Mouse (Mus musculus) cerebellum, postnatal 14 days (tissue): ENCODE measurements at regions not wholly inside any gene's neighbourhood (a gene's known extent, or its start where the extent isn't known, plus 50 kb on each side); places are given as distances from the start of the nearest gene placed in this dataset.

ENCODE experiments used
- DNase-seq, 2 experiments: peaks; one replicate each; pipeline ENCODE4 v3.0.0; 2021; ENCODE audit warnings: mixed read lengths in 2 of 2

DNA sequence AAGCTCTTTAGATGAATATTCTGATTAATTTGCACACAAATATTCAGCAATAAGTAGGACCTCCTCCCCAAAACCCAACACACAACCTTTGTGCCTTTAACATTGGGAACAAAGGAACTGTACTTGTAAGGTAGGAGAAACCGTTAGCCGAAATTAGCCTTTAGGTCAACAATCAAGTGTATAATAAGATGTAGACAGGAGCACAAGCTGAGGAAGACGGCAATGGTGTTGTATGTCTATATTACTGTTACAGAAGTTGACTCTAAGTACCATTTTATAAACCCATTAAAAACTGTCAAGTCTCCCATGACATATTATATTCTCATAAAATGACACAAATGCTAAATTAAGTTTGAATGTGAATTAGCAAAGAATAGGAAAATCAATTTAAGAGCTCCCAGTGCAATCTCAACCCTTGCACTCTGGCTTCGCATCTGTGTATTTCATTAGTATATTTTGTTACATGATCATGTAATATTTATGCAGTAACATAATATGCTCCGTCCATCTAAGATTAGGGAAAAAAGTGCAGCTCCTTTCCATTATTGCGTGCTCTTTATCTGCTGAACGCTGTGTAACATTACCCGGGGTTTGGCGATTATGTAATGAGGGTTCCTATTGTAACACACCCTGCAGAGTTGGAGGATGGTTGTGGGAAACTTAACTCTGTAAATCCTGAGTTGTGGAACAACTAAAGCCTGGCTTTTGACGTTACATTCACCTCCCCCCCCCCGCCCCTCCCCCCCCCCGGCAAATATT lies 510.3 kb upstream of the Cited2 start:
- peak in 1 of 2 experiments; percentile 32 for DNase-seq

DNA sequence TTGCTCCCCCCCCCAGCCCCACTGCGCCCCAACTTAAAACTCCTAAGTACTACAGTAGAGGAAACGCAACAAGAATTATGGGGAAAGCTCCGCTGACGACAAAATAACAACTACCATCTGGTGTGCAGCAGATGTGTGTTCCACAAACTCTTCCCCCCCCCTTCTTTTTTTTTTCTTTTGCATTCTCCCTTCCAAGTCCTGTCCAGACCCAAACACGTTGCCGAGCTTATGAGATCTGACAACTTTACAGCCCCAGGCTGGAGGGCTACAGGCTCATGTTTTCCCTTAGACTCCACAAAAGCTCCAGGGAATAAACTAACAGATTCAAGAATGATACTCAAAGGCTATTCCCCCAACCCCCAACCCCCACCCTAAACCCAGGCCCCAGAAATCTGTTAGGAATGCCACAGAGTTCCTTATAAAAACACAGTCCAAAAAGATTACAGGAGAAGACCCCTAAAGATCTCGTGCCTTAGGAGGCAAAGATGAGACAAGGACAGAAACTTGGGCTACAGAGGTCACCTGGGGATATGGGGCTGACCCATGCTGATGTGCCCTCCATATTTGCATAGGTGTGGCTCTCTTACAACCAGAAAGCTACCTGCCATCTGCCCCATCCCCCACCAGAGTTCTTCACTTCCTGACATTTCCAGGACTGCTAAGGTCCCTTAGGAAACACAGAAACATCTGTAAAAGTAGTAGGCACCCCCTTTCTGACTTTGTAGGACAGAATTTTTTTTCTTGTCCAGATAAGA lies 509.5 kb upstream of the Cited2 start:
- DNase-seq = no peak

DNA sequence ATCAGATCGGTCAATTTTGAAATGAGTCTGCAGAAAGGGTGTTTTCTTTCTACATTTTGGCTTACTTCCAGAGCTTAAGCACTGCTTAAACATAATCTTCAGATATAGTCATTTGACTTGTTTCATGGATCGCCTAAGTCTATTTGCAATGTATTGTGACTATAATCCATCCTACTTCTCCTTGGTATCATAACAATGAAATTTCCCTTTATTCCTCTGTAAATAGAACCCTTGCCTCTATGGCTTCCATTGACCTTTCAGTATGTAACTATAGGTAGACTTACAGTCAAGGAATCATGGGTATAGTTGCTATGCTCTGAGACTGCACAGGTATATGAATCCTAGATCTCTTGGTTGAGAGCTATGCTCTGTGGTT lies 509.0 kb upstream of the Cited2 start:
- DNase-seq = no peak

DNA sequence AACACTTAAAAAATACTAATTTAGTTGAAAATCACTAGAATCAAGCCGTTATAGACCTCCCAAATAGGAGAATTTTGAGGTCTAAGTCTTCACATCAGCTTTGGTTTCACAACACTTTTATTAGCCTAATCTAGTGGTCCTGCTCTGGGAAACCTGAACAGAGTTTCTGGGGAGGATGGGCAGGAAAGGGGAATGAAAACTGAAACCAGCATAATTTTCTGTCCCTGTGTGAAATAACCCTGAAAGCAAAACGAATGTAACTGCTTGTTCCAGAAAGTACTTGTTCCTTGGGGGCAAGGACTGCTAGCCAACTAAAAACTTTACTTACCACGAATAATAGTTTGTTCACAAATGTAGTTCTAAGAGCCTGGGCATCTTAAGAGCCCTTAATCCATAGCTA lies 508.0 kb upstream of the Cited2 start:
- DNase-seq = no peak

DNA sequence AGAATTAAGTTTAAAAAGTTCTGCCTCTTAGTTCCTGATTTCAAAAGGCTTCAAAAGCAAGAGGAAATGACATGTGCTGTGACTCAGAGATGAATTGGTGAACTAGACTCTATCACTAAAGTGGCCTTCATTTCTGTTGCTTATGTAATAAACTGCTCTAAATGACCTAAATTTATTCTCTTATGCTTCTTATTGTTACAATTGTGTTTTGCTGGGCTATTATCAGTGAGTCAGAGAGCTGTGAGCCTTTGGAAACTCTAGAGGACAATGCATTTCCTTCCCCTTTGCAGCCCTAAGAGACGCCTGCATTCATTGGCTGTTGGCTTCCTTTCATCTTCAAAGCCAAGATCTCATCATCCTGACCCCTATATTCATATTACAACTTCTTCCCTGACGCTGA lies 501.5 kb upstream of the Cited2 start:
- no peak for DNase-seq

DNA sequence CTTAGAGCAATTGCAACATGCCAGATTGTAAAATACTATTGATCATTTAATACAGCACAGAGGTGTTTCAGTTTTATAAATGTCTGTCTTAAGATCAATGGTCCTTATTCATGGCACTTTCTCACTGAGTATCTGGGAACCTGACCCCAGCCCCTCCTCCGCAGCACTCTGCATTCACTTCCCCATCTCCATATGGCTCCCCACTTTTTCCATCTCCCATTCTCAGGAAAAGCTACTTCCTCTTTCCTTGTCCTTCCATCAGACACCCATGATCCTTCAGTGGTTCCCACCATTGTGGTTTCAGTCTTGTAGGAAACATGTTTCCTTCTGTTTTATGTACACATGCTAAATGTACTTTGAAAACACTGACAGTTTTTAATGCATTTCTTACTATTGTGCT lies 497.3 kb upstream of the Cited2 start:
- no peak for DNase-seq

DNA sequence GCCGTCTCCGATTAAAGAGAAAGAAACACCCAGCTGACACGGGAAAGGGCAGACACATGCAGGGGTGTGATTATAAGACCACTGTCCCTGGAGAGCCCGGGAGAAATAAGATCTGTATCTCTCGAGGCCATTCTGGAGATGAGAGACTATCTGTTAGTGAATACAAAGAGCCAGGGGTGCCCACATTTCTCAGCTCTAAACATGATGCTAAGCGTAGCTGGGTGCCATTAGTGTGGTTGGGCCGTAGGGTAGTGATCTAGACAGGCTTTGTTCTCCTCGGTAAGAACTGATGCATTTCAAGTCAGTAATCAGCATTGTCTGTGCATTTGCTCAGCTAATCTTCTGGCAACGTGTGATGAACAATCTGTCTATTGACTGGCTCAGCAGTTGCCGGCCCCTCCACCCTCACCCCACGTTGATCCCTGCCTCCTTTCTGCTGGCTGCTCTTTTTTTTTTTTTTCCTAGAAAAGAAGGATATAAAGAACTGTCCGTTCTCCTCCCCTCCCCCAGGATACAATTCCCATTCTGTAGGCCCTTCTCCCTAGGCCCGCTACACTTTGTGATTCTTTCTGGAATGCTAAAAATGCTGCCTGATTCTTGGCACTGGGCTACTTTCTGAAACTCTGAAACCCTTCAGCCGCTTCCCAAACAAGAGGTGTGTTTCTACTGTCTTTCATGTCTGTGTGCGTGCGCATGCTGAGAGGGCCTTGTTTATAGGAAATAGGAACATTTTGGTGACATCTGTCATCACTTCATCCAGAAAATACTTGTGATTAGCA lies 492.8 kb upstream of the Cited2 start:
- DNase-seq = peak; percentile 28 to 57

DNA sequence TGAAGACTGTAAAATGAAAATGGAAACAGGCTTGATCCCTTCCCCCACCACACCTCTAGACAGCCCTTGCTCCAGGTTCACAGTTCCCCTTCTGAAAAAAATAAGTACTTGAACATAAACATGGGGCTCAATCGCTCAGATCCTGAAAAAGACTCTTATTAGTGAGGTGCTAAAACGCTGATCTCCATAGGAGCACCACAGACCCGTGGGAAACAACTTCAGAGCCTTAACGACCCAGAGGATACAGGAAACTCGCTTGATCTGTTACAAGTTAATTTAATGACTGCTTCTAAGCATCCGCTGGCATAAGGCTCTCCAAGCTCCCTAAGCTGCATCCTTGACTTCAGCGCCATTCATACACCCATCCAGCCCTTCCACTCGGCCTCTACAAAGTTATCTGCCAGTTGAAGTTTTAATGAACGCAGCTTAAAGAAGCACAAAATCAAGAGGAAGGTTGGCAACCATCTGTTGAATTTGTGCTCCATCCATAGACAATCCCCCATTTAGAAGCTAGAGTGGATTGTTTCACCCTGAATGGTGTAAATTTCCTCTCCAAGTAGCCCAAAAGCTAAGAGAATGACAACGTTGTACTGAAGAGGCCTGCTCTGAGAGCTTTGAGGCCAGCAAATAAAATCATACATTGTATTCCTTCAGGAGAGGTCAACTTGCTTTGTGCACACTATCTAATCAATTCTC lies 486.9 kb upstream of the Cited2 start:
- DNase-seq = no peak

DNA sequence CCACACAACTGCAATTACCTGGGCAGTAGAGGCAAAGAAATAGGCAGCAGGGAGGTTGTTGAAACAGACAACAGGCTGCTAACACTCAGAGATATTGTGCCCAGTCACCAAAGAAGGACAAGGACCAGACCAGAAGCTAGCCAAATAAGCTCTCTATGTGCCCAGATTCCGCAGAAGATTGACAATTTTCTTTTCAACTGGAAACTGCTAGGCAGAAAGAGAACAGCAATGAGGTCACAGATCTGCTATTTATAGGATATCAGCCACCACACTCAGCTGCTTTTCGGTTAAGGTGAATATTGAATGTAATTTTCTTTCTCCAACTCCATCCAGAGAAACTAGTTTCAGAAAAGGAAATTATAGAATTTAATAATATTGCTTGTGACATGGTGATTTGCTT lies 486.3 kb upstream of the Cited2 start:
- peak in 1 of 2 experiments; percentile 26 for DNase-seq

DNA sequence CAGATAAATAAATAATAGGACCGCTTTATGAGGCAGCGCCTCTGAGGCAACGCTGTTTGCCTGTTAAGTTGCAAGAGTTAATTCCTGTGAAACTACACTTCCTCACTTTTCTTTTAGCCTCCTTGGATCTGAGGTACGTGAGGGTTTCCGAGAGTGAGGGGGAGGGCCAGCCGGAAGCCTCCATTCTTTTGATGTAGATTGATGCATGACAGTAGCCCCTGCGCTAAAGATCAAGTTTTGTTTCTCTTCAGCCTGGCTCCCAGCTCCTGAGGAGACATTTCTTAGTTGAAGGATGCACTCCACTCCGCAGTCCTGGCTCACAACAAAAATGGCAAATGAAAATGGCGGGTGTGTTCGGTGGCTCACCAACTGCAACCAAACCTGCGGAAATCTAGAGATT lies 485.6 kb upstream of the Cited2 start:
- DNase-seq = no peak

DNA sequence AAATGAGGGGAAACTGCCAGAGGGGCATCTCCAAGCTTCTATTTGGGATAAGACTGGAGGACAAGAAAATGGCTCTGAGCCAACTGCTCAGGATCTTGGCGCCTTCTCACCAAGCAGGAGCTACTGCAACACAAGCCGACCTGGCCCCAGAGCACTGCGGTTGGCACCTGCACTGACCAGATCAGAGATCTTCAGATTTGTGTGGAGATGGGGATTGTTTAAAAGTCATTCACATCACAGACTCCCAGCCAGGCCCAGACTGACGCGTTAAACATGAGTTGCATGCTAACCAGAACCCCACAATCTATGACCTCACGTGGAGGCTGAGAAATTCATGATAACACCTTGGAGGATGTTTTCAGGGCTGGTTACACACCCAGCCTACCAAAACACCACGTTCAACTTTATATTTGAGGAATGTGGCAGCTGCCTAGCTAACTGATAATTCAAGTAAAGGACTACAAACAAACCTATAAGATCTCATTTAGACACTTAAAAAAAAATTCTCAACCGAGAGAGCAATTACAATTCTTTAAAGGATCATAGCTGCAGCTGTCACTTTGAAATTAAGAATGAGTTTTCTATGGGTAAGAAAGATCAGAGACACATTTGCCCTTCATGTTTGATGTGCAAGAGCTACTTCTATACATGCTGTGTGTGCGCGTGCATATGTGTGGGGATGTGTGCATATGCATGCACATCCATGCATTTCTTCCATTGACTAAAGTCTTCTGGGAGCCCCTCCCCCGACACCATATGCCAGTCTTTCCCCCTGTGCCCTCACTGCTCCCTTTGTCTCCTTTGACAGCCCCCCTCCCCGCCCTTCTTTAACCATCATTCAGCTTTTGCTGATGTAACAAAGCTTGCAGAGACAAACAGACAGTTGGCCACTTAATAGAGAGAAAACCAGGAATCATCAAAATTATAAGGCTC lies 484.8 kb upstream of the Cited2 start:
- peak; percentile 43 to 47 for DNase-seq

DNA sequence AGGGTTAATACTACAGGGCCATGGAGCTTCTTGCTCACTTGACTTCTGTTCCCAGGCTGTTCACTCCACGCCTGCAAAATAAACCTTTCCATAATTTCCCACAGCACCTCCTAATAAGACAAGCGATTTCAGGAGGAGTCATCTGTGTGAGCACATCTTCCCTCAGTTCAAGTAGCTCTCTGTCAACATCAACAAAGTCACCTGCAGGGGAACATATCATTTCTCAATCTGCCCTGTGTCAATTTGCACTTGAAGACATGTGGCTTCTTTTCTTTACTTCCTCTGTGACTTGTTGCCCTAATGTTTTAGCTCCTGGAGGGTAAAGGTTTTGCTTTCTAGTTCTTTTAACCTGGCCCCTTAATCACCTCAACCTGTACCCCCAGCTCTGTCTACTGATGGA lies 474.7 kb upstream of the Cited2 start:
- no peak for DNase-seq

DNA sequence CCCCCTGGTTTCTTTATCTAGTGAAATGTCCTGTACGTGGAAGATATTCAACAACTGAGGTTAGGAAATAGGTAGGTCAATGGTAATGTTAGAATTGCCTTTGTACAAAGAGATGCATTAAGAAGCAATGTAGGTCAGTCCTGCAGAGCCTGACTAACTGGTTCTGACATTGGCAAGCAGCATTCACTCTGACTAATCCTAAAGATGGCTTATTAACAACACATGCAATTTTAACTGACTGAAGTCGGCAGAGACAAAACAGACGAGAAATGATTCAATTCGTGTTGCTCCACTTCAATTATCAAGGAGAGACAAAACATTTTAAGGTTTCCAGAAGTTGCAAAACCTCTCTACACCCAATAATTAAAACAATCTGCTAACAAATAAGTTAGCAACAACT lies 470.0 kb upstream of the Cited2 start:
- peak; percentile 16 to 49 for DNase-seq

DNA sequence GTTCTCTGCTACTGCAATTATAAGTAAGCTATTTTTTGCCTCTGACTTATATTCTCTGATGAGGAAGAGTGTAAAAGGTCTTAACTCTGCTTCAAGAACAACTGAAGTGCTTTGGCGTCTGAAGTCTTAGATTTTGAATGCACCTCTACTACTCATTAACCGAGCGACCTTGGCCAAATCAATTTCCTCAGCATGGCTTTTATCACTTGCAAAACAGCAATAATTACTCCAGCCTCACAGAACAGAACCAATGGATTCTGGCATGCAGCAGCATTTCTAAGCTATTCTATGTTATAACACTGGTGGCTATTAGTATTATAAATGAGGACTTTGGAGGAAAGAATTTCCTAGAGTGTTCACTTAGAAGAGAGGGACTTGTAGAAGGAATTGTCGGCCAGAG lies 462.9 kb upstream of the Cited2 start:
- DNase-seq = no peak

DNA sequence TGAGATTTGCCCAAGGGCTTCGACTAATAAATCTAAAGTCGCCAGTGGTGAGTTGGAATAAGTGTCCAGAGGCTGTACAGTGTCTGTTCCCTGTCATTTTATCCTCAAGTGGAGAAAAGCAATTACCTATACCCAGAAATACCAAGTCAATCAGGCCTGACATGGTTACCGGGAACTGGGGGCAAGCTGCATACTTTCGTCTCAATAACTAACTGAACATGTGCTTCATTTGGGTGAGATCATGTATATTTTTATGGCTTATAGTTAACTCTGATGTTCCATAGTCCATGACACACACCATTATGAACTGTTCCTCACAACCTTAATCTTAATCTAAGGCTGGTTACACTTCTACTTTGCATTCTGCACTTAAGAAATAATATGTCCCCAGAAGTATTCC lies 462.4 kb upstream of the Cited2 start:
- DNase-seq = no peak

DNA sequence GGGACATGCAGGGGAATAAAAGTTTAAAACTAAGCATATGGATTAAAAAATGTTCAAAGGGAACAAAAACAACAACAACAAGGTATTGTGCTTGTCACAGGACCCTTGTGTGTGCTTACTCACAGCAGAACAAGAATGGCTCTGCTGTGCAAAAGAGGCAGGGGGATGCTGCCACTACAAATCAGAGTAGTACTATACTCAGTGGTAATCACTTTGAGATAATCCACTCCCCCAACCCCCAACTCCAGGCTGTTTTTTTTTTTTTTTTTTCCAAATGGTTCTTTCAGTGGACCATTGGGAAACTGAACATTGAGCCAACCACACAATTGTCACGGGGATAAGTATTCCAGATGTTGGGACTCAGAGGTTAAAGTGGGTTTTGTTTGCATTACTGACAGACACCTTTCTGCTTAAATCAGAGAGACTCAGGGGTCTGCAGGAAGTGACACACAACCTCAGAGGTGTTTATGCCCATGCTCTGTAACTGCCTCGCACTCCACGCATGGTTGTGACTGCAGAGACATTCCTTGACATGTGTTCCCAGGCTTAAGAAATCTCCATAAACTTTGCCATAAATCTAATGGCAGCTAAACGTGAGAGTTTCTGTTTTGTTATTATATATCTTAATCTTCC lies 461.7 kb upstream of the Cited2 start:
- DNase-seq = no peak

DNA sequence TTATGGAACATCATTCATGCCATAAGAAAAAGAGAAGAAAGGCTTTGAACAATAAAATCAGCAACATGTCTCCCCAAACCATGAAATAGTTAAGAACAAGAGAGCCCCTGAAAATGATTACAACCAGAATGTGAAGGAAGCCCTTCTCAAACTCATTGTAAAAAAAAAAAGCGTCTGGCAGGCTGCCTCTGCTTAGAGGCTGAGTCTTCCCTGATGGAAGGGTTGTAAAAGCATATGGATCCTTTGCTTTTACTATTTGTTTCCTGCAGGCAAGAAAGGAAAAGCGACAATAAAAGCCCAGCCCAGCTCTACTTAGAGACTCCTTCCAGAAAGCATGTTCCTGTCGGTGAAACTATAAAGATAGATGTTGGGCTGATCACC lies 461.2 kb upstream of the Cited2 start:
- DNase-seq = no peak

DNA sequence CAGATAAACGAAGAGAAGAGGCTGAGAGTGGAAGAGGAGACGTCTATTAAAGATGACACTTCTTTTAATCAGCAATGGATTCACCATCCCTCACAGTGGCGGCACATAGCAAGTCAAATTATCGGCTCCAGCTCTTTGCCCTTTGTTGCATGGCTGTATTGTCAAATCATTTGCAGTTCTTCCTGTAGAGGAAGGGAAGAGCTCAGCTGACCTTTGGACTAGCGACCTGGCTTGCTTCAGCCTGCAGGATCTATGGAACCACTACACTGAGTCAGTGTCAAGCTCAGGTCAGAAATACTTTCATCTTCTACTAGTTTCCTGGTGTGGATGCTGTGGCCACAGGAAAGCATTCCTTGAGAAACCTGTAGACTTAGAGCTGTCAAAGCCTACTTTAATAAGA lies 450.4 kb upstream of the Cited2 start:
- DNase-seq = no peak

DNA sequence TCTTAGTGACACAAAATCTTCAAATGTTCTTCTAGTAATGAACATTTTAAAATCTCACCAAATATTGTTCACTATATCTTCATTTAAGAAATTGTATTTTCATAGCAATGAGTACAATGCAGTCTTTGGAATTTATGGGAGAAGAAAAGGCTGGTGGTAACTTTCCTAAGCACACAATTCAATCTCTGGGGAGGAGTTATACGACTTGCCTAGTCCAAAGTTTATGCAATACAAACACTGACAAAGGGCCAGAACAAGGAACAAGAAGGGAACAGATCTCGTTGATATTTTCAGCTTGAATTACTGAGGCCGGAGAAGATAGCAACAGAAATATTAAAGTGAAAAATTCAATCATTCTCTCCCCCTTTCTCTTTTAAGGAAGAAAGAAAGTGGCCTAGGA lies 449.2 kb upstream of the Cited2 start:
- no peak for DNase-seq

DNA sequence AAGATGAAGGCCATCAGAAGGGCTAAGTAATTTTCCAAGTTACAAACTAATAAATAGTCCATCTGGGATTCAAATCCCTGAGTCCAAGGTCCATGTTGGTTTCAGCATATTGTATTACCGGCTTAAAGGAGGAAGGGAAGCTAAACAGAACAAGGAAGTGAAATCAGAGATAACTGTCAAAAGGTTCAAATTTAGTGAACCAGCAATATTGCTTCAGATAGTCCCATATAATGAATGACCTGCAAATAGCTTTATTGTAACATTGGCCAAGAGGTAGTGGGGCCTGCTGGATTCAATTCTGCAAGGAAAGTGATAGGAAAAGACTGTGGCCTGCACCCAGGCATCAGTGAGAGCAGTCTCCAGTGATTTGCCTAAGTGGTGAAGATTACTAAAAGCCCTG lies 447.8 kb upstream of the Cited2 start:
- no peak for DNase-seq

DNA sequence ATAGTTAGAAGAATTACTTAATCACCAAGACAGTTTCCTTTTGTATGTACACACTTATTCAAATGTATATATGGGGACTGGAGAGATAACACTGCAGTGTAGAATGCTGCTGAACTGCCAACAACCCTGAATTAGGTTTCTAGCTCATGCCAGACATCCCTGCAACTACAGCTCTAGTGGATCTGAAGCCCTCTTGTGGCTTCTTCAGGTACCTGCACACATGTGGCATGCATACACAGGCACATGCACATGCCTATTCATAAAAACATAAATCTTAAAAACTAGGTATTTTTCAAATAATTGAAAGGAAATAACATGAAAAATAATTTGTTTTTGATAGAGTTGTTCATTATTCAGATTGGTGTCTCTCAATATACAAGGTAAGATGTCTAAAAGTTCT lies 445.1 kb upstream of the Cited2 start:
- DNase-seq = no peak

DNA sequence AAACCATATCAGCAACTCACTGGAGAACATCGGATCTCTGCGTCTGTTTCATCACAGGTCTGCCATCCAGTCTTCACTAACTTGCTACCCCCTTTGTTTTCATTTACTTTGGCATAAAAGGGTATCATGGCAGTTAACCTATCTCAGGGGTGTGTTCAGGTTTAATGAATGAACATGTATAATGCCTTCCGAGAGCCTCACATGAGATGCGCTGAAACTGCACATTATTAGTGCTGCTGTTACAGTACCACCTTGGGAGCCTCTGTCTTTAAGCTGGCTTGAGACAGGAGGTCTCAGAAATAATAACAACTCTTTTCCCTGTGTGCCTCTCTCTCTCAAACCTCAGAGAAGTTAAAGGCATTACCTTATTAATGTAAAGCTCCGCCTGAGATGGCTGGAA lies 438.2 kb upstream of the Cited2 start:
- DNase-seq = no peak
